Mouse (Mus musculus): ENCODE measurements around the gene Spa17. TPM values are rescaled to one million over a fixed set of nuclear protein-coding genes. Genes with fewer than 3 reads are reported as not detected.
A peak's percentile ranks its signal among the peaks of the same experiment; 100 is the strongest.

Spa17 gene
- polyA plus RNA-seq, 1 experiment from 2014 or later = 18.9 TPM

- Histone ChIP-seq H3K4me1 (peaks cover 5% of the 10 kb centered on the region; the same call in 1 of the 2 replicates), H3K9me3 (no peaks in the 10 kb centered on the region), H3K36me3 (replicated peaks) (no peaks in the 10 kb centered on the region), H3K27me3 (no peaks in the 10 kb centered on the region), H3K4me2 (peak overlapping the region; percentile 24; the same call in 1 of the 2 replicates), H3K27ac (peak overlapping the region; percentile 56; the same call in 1 of the 2 replicates), H3K4me3 (replicated peaks) (no peak overlapping the region), H3K9ac (no peak overlapping the region; the same call in 1 of the 2 replicates)
- WGBS = 35% methylated on average over 14 of the region's 14 CpGs
- ATAC-seq (ENCODE audit: low FRiP score) = peak; percentile 65; the same call in 1 of the 2 replicates
Measured at GRCm38 (mm10) chr9:37576436-37576930, 37.0 kb downstream of the Spa17 start.

- no peaks in the 10 kb centered on the region for H3K36me3 ChIP-seq (replicated peaks)
- H3K4me2 ChIP-seq = no peak overlapping the region
- ATAC-seq (ENCODE audit: low FRiP score) = no peak
- peaks cover 14% of the 10 kb centered on the region for H3K4me1 ChIP-seq
- no peak overlapping the region for H3K27ac ChIP-seq
- no peak overlapping the region for H3K9ac ChIP-seq
- no peak overlapping the region for H3K4me3 ChIP-seq (replicated peaks)
- no peaks in the 10 kb centered on the region for H3K27me3 ChIP-seq
- no peaks in the 10 kb centered on the region for H3K9me3 ChIP-seq
- WGBS = 68% methylated on average over 3 of the region's 3 CpGs
Measured at GRCm38 (mm10) chr9:37572204-37572876, 41.2 kb downstream of the Spa17 start.

- no peaks in the 10 kb centered on the region for H3K36me3 ChIP-seq (replicated peaks)
- no peaks in the 10 kb centered on the region for H3K27me3 ChIP-seq
- H3K4me2 ChIP-seq = no peak overlapping the region
- no peak overlapping the region for H3K9ac ChIP-seq
- H3K4me1 ChIP-seq = peaks cover 9% of the 10 kb centered on the region; the same call in 1 of the 2 replicates
- 68% methylated on average over 2 of the region's 2 CpGs for WGBS
- no peaks in the 10 kb centered on the region for H3K9me3 ChIP-seq
- no peak for ATAC-seq (ENCODE audit: low FRiP score)
- H3K27ac ChIP-seq = no peak overlapping the region
- H3K4me3 ChIP-seq (replicated peaks) = no peak overlapping the region
Measured at GRCm38 (mm10) chr9:37569231-37569835, 44.2 kb downstream of the Spa17 start.

GRCm38 (mm10) chr9:37568605-37569214 is 44.8 kb downstream of the Spa17 start:
- H3K4me3 ChIP-seq (replicated peaks) = no peak overlapping the region
- no peaks in the 10 kb centered on the region for H3K9me3 ChIP-seq
- H3K9ac ChIP-seq = no peak overlapping the region
- no peak for ATAC-seq (ENCODE audit: low FRiP score)
- no peaks in the 10 kb centered on the region for H3K27me3 ChIP-seq
- no peak overlapping the region for H3K4me2 ChIP-seq
- no peak overlapping the region for H3K27ac ChIP-seq
- H3K4me1 ChIP-seq = peaks cover 9% of the 10 kb centered on the region; the same call in 1 of the 2 replicates
- H3K36me3 ChIP-seq (replicated peaks) = no peaks in the 10 kb centered on the region
- 40% methylated on average over 4 of the region's 4 CpGs for WGBS

- H3K9me3 ChIP-seq = no peaks in the 10 kb centered on the region
- H3K27me3 ChIP-seq = no peaks in the 10 kb centered on the region
- no peak for ATAC-seq (ENCODE audit: low FRiP score)
- no peak overlapping the region for H3K4me3 ChIP-seq (replicated peaks)
- no peaks in the 10 kb centered on the region for H3K36me3 ChIP-seq (replicated peaks)
- no peak overlapping the region for H3K9ac ChIP-seq
- 52% methylated on average over 15 of the region's 15 CpGs for WGBS
- peaks cover 9% of the 10 kb centered on the region; the same call in 1 of the 2 replicates for H3K4me1 ChIP-seq
- H3K4me2 ChIP-seq = no peak overlapping the region
- no peak overlapping the region for H3K27ac ChIP-seq
Measured at GRCm38 (mm10) chr9:37567892-37568604, 45.5 kb downstream of the Spa17 start.

GRCm38 (mm10) chr9:37567454-37567853 is 46.1 kb downstream of the Spa17 start:
- no peak overlapping the region for H3K9ac ChIP-seq
- H3K27ac ChIP-seq = no peak overlapping the region
- H3K4me1 ChIP-seq = peaks cover 9% of the 10 kb centered on the region; the same call in 1 of the 2 replicates
- no peak overlapping the region for H3K4me3 ChIP-seq (replicated peaks)
- 63% methylated on average over 5 of the region's 5 CpGs for WGBS
- no peaks in the 10 kb centered on the region for H3K27me3 ChIP-seq
- no peaks in the 10 kb centered on the region for H3K9me3 ChIP-seq
- no peaks in the 10 kb centered on the region for H3K36me3 ChIP-seq (replicated peaks)
- no peak overlapping the region for H3K4me2 ChIP-seq
- no peak for ATAC-seq (ENCODE audit: low FRiP score)

GRCm38 (mm10) chr9:37567019-37567418 is 46.5 kb downstream of the Spa17 start:
- H3K4me2 ChIP-seq = no peak overlapping the region
- H3K4me3 ChIP-seq (replicated peaks) = no peak overlapping the region
- H3K36me3 ChIP-seq (replicated peaks) = no peaks in the 10 kb centered on the region
- ATAC-seq (ENCODE audit: low FRiP score) = no peak
- no peaks in the 10 kb centered on the region for H3K9me3 ChIP-seq
- WGBS = 87% methylated on average over 2 of the region's 2 CpGs
- H3K27me3 ChIP-seq = no peaks in the 10 kb centered on the region
- peaks cover 9% of the 10 kb centered on the region; the same call in 1 of the 2 replicates for H3K4me1 ChIP-seq
- no peak overlapping the region for H3K27ac ChIP-seq
- no peak overlapping the region for H3K9ac ChIP-seq

GRCm38 (mm10) chr9:37563805-37564204 is 49.7 kb downstream of the Spa17 start:
- no peak overlapping the region for H3K4me3 ChIP-seq (replicated peaks)
- no peak overlapping the region for H3K9ac ChIP-seq
- no peaks in the 10 kb centered on the region for H3K36me3 ChIP-seq (replicated peaks)
- WGBS = 72% methylated on average over 1 of the region's 1 CpGs
- no peaks in the 10 kb centered on the region for H3K27me3 ChIP-seq
- ATAC-seq (ENCODE audit: low FRiP score) = no peak
- H3K27ac ChIP-seq = no peak overlapping the region
- H3K4me1 ChIP-seq = peaks cover 9% of the 10 kb centered on the region; the same call in 1 of the 2 replicates
- no peaks in the 10 kb centered on the region for H3K9me3 ChIP-seq
- no peak overlapping the region for H3K4me2 ChIP-seq

- no peak for ATAC-seq (ENCODE audit: low FRiP score)
- Histone ChIP-seq H3K9ac (no peak overlapping the region), H3K4me3 (replicated peaks) (no peak overlapping the region), H3K36me3 (replicated peaks) (no peaks in the 10 kb centered on the region), H3K4me2 (no peak overlapping the region), H3K9me3 (no peaks in the 10 kb centered on the region), H3K27me3 (peaks cover 10% of the 10 kb centered on the region), H3K27ac (no peak overlapping the region), H3K4me1 (no peaks in the 10 kb centered on the region)
- 82% methylated on average over 2 of the region's 2 CpGs for WGBS
Measured at GRCm38 (mm10) chr9:37560617-37561016, 52.9 kb downstream of the Spa17 start.

- no peaks in the 10 kb centered on the region for H3K9me3 ChIP-seq
- peaks cover 47% of the 10 kb centered on the region for H3K27me3 ChIP-seq
- H3K4me2 ChIP-seq = no peak overlapping the region
- no peak overlapping the region for H3K4me3 ChIP-seq (replicated peaks)
- H3K27ac ChIP-seq = no peak overlapping the region
- H3K36me3 ChIP-seq (replicated peaks) = no peaks in the 10 kb centered on the region
- ATAC-seq (ENCODE audit: low FRiP score) = no peak
- no peak overlapping the region for H3K9ac ChIP-seq
- peaks cover 23% of the 10 kb centered on the region for H3K4me1 ChIP-seq
- 79% methylated on average over 3 of the region's 3 CpGs for WGBS
Measured at GRCm38 (mm10) chr9:37556366-37556765, 57.2 kb downstream of the Spa17 start.

GRCm38 (mm10) chr9:37554838-37555748 is 58.4 kb downstream of the Spa17 start, which contains the start of gene Siae:
TSS of gene Siae (plus strand) at chr9:37555698.
- peaks cover 23% of the 10 kb centered on the region for H3K4me1 ChIP-seq
- no peak within 1 kb of the TSS for H3K27ac ChIP-seq
- H3K36me3 ChIP-seq (replicated peaks) = no peaks in the 10 kb centered on the region
- ATAC-seq (ENCODE audit: low FRiP score) = no peak
- H3K4me2 ChIP-seq = no peak within 1 kb of the TSS
- H3K4me3 ChIP-seq (replicated peaks) = no peak within 1 kb of the TSS
- H3K9me3 ChIP-seq = no peaks in the 10 kb centered on the region
- WGBS = 25% methylated on average over 7 of the region's 7 CpGs
- H3K9ac ChIP-seq = no peak within 1 kb of the TSS
- peaks cover 59% of the 10 kb centered on the region for H3K27me3 ChIP-seq

Measured in forebrain, embryonic 12.5 days (tissue).